Mouse (Mus musculus) intestine, embryonic 16.5 days (tissue): ENCODE measurements around the gene Axin2. TPM values are rescaled to one million over a fixed set of nuclear protein-coding genes. Genes with fewer than 3 reads are reported as not detected.

Source experiments
- ATAC-seq: fragments of 200-750 bp; cut with Nextera tagmentation; 2 replicates; pipeline ENCODE4 v1.8.0; 2017; ENCODE audit warnings: moderate TSS enrichment, moderate library complexity
- H3K27ac ChIP-seq: fragments of 300-500 bp; sonication (generic); 2 replicates; pipeline ENCODE4 v1.5.1; 2014; ENCODE audit warnings: mild to moderate bottlenecking, low read length
- H3K27me3 ChIP-seq: fragments of 300-500 bp; sonication (generic); replicated peaks from 2 replicates; pipeline ENCODE4 v1.6.1; 2014; ENCODE audit warnings: low read length, control low read depth, mixed read lengths; ENCODE audit not compliant: control insufficient read depth, insufficient read depth
- H3K36me3 ChIP-seq: fragments of 300-500 bp; sonication (generic); 2 replicates; pipeline ENCODE4 v1.6.1; 2014; ENCODE audit warnings: low read length, control low read depth; ENCODE audit not compliant: control insufficient read depth, insufficient read depth
- H3K4me1 ChIP-seq: fragments of 300-500 bp; sonication (generic); 2 replicates; pipeline ENCODE4 v1.6.1; 2014; ENCODE audit warnings: low read length, control low read depth, mixed read lengths; ENCODE audit not compliant: control insufficient read depth, insufficient read depth
- H3K4me2 ChIP-seq: fragments of 300-500 bp; sonication (generic); 2 replicates; pipeline ENCODE4 v1.6.1; 2014; ENCODE audit warnings: low read depth, low read length, control low read depth
- H3K4me3 ChIP-seq: fragments of 300-500 bp; sonication (generic); 2 replicates; pipeline ENCODE4 v1.5.1; 2014; ENCODE audit warnings: mild to moderate bottlenecking, low read length
- H3K9ac ChIP-seq: fragments of 300-500 bp; sonication (generic); 2 replicates; pipeline ENCODE4 v1.6.1; 2014; ENCODE audit warnings: low read depth, low read length
- H3K9me3 ChIP-seq: fragments of 300-500 bp; sonication (generic); 2 replicates; pipeline ENCODE4 v1.6.1; 2016; ENCODE audit warnings: low read length, control low read depth; ENCODE audit not compliant: control insufficient read depth
- WGBS: fragments of 180-500 bp; shearing (Covaris S2); extraction: QIAGEN DNeasy Blood & Tissue Kit; methylation state at CpG from one replicate; pipeline ENCODE4 v1.1.7; 2014; 5-methylcytosine and 5-hydroxymethylcytosine counted together
- polyA plus RNA-seq: library from polyadenylated mRNA; unstranded; fragments of >200 nt; fragmentation: Nextera tagmentation; extraction: Ambion mirVana; gene quantifications from 2 replicates; pipeline ENCODE4 v1.2.1, GENCODE M21; 2015

The Axin2 gene
- polyA plus RNA-seq, 1 experiment from 2014 or later: 3.2 TPM

DNA sequence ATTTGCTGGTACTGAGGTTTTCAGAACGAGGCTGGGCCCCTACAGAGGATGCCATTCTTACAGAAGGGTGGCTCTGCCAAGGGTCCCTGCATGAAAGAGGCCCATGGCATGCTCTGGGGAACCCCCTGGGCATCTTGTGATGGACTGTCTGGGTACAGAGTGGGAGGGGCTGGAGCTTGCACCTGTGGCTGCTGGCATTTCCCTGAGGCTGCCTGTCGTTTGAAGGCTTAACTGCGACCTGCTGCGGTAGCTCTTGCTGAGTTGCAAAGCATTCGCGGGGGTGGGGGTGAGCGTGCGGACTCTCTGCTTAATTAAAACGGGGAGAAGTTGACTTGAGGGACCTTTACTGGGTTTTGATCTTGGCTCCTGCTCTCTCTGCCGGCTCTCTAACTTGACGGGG is 55.4 kb downstream of the Axin2 start:
- no peak for ATAC-seq
- Histone ChIP-seq H3K27me3 (no peaks in the 10 kb centered on the region), H3K9ac (no peak overlapping the region), H3K4me2 (no peak overlapping the region), H3K9me3 (no peaks in the 10 kb centered on the region), H3K27ac (no peak overlapping the region), H3K4me3 (no peak overlapping the region), H3K4me1 (peaks cover 2% of the 10 kb centered on the region; the same call in 1 of the 2 replicates), H3K36me3 (no peaks in the 10 kb centered on the region)
- 37% methylated on average over 11 of the region's 11 CpGs for WGBS

DNA sequence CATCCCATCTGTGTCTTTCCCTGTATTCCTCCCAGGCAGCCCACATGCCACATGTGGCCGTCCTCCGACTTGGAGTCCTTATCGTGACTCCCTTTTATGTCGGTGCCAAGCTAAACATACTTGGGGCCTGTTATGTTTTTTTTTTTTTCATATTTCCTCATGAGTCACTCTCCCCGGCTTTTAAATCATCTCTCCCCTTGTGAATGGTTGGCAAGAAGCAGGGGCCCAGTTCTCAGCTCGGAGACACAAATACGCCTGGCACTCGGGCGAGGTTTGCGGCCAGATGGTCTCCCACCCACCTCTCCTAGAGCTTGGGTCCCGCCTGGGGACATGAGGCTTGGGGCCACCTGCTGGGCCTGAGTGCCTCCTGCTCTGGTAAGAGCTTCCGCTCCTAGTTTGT is 60.4 kb downstream of the Axin2 start:
- Histone ChIP-seq H3K9me3 (no peaks in the 10 kb centered on the region), H3K4me2 (no peak overlapping the region), H3K4me3 (no peak overlapping the region), H3K36me3 (no peaks in the 10 kb centered on the region), H3K9ac (no peak overlapping the region), H3K27me3 (no peaks in the 10 kb centered on the region), H3K4me1 (peaks cover 2% of the 10 kb centered on the region; the same call in 1 of the 2 replicates), H3K27ac (no peak overlapping the region)
- peak; percentile 82 for ATAC-seq
- WGBS: 41% methylated on average over 12 of the region's 12 CpGs

DNA sequence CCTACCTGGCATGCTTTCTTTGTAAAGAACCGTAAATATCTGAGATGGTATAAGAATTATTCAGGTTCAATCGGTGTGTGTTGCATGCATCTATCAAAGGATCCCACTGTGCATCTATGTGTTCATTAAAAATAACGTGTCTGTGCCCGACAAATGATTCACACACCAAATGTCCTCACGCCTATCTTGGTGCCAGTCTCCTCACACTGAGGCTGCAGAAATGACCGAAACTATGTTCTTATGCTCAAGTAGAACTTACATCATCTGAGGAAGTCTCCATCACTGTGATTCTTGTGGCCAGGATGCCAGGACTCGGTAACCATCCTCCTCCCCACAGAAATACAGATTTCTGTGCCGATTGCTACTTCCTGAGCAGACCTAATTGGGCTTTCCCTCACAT is 60.9 kb downstream of the Axin2 start:
- no peak overlapping the region for H3K27ac ChIP-seq

DNA sequence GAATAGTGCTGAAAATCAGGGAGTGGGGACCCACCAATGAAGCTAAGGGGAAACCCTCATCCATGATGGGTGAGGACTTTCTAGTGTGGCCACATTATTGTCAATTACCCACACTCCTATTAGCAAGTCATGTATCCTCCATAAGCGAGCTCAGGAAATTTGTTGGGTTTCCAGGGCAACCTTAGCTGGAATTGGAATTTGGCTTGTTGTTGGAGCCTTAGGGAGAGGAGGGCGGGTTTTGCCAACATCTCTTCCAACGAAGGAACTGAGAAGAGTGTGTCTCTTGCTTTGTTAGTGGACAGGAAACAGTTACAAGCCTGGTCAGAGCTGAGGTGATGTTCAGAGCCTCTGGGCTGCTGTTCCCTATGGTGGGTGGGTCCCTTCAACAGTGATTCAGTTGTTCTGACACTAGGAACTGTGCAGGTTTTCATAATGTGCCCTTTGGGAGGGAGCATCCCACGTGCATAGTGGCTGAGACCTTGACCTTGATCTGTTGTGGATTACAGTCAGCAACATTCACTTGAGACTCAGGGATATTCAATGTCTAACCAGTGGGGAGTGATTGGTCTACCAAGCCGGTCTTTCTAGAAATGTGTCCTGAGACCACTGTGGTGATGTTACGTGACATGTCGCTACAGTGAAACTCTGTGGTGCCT is 63.4 kb downstream of the Axin2 start:
- WGBS: 76% methylated on average over 7 of the region's 7 CpGs
- Histone ChIP-seq H3K4me2 (no peak overlapping the region), H3K36me3 (no peaks in the 10 kb centered on the region), H3K4me3 (no peak overlapping the region), H3K9ac (no peak overlapping the region), H3K4me1 (peaks cover 2% of the 10 kb centered on the region; the same call in 1 of the 2 replicates), H3K27ac (no peak overlapping the region), H3K27me3 (no peaks in the 10 kb centered on the region), H3K9me3 (no peaks in the 10 kb centered on the region)
- no peak for ATAC-seq

More for the DNA sequence above, 60.9 kb downstream of the Axin2 start:
- no peak overlapping the region for H3K9ac ChIP-seq
- H3K4me3 ChIP-seq: no peak overlapping the region
- WGBS: 92% methylated on average over 8 of the region's 8 CpGs
- no peak for ATAC-seq
- no peaks in the 10 kb centered on the region for H3K9me3 ChIP-seq
- H3K36me3 ChIP-seq: no peaks in the 10 kb centered on the region
- peaks cover 2% of the 10 kb centered on the region; the same call in 1 of the 2 replicates for H3K4me1 ChIP-seq
- H3K4me2 ChIP-seq: no peak overlapping the region
- H3K27me3 ChIP-seq: no peaks in the 10 kb centered on the region

DNA sequence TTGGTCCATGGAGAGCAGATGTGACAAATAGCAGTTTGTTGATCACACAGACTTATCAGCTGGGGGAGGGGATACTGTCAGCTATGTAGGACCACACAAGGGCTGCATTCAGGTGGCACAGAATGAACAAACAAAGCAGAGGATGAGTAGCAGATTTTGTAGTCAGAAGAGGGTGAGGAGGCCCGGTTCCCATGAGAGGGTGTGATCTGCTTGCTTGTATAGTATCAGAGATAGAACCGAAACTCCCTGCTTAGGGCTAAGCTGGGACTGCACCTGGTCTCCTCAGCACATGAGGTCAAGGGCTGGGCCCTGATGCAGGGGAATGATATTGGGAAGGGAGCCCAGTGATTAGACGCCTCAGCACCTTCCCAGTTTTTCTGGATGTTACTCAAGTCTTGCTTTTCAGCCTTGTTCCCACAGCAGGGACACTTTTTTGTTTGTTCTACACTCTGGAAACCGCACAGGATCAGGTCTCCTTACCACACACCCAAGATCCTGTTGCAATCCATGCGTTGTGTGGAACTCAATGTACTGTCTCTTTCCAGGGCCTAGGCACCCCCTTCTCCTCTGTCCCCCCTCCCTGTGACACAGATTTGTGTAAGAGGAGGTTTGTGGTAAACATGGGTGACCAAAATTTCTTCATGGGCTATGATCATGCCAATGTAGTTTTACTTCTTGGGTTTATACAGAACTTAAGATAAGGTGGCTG is 64.7 kb downstream of the Axin2 start:
- Histone ChIP-seq H3K27me3 (no peaks in the 10 kb centered on the region), H3K4me2 (no peak overlapping the region), H3K4me1 (peaks cover 2% of the 10 kb centered on the region; the same call in 1 of the 2 replicates), H3K9ac (no peak overlapping the region), H3K27ac (no peak overlapping the region), H3K9me3 (no peaks in the 10 kb centered on the region), H3K4me3 (no peak overlapping the region), H3K36me3 (no peaks in the 10 kb centered on the region)
- ATAC-seq: peak; percentile 32; the same call in 1 of the 2 replicates
- WGBS: 63% methylated on average over 5 of the region's 5 CpGs

DNA sequence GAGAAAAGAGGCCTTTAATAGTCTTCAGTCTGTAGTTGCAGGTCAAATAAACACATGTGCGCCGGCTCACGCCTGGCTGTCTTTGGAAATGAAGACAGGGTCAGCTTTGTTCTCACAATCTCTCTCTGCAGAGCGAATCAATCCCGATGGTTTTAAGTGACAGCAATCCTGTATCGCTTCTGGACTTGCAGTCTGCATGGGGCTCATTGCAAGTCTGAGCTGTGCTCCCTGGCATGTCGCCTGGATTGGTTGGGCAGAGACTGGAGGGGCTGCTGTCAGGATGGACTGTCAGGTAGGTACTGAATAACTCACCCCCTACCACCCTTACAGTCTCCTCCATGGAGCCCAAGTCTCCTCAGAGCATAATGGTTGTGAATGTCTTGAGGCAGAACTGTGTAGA is 65.7 kb downstream of the Axin2 start:
- 58% methylated on average over 7 of the region's 7 CpGs for WGBS
- no peak overlapping the region for H3K27ac ChIP-seq
- no peak overlapping the region for H3K4me3 ChIP-seq
- no peaks in the 10 kb centered on the region for H3K27me3 ChIP-seq
- H3K4me1 ChIP-seq: no peaks in the 10 kb centered on the region
- ATAC-seq: no peak
- H3K4me2 ChIP-seq: no peak overlapping the region
- no peaks in the 10 kb centered on the region for H3K36me3 ChIP-seq
- H3K9me3 ChIP-seq: no peaks in the 10 kb centered on the region
- no peak overlapping the region for H3K9ac ChIP-seq

DNA sequence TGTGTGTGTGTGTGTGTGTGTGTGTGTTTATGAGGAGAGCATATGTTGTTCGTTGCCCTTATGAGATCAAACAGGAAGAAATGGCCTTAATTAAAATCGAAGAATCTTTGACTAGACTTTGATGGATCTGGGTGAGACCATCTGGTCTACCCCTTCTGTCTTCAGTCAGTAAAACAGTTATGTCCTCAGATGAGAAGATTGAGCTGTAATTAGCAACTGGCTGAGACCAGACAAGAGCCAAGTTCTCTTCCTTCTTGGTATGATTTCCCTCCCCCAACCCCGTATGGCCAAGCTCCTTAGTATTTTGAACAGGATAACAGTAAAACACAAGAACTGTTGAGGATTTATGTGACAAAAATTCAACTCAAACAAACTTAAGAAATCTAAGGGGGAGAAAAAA is 67.1 kb downstream of the Axin2 start:
- 77% methylated on average over 3 of the region's 3 CpGs for WGBS
- H3K9ac ChIP-seq: no peak overlapping the region
- H3K27ac ChIP-seq: no peak overlapping the region
- no peaks in the 10 kb centered on the region for H3K27me3 ChIP-seq
- no peaks in the 10 kb centered on the region for H3K36me3 ChIP-seq
- no peaks in the 10 kb centered on the region for H3K4me1 ChIP-seq
- no peak overlapping the region for H3K4me3 ChIP-seq
- no peak for ATAC-seq
- H3K9me3 ChIP-seq: no peaks in the 10 kb centered on the region
- no peak overlapping the region for H3K4me2 ChIP-seq

DNA sequence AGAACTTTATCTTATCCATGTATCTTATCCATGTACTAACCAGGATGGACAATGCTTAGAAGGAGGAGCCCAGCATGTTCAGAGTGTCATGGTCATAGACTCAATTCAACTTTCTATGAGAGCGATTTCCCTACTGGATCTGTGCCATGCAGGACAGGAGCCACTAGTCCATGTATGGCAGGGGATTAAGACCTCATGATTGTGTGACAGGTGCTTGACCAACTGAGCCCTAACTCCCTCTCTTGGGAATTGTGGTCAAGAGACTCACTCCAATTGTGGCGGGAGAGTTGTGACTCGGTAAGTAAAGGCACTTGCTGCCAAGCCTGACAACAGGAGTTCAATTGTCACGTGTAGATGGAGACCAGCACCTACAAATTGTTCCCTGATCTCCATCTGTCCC is 67.6 kb downstream of the Axin2 start:
- no peak overlapping the region for H3K27ac ChIP-seq
- no peak overlapping the region for H3K4me3 ChIP-seq
- 93% methylated on average over 4 of the region's 4 CpGs for WGBS
- no peaks in the 10 kb centered on the region for H3K4me1 ChIP-seq
- no peaks in the 10 kb centered on the region for H3K27me3 ChIP-seq
- no peak overlapping the region for H3K9ac ChIP-seq
- no peak overlapping the region for H3K4me2 ChIP-seq
- H3K9me3 ChIP-seq: no peaks in the 10 kb centered on the region
- H3K36me3 ChIP-seq: no peaks in the 10 kb centered on the region
- ATAC-seq: no peak

DNA sequence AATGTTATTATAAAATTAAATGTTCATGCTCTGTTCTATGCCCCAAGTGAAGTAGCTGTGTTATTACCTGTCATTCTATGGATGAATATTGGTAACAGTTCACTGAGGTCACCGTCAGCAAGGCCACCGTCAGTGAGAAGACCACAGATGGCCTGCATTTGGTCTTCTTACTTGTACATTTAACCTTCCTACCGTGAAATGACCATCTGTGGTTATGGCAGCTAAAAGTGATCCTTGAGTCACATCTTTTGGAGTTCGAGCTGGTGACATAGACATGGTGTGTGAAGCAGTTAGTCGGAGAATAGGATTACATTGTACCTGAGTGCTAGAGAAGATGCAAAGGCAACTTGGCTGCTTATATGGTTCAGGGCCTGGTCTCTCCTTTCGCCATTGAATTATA is 68.1 kb downstream of the Axin2 start:
- H3K27ac ChIP-seq: no peak overlapping the region
- H3K4me3 ChIP-seq: no peak overlapping the region
- H3K9me3 ChIP-seq: no peaks in the 10 kb centered on the region
- no peak for ATAC-seq
- H3K9ac ChIP-seq: no peak overlapping the region
- H3K4me1 ChIP-seq: no peaks in the 10 kb centered on the region
- no peaks in the 10 kb centered on the region for H3K36me3 ChIP-seq
- WGBS: 92% methylated on average over 6 of the region's 6 CpGs
- no peaks in the 10 kb centered on the region for H3K27me3 ChIP-seq
- no peak overlapping the region for H3K4me2 ChIP-seq
